Mouse (Mus musculus): ENCODE measurements around the gene Tbc1d1. TPM values are rescaled to one million over a fixed set of nuclear protein-coding genes. Genes with fewer than 3 reads are reported as not detected.

Tbc1d1 gene
- polyA plus RNA-seq, 1 experiment from 2014 or later = 23.0 TPM

GRCm38 (mm10) chr5:64228252-64228651 lies 72.1 kb downstream of the Tbc1d1 start:
- Histone ChIP-seq H3K36me3 (no peaks in the 10 kb centered on the region), H3K9me3 (replicated peaks) (no peaks in the 10 kb centered on the region), H3K4me2 (no peak overlapping the region), H3K4me1 (replicated peaks) (peaks cover 12% of the 10 kb centered on the region), H3K9ac (no peak overlapping the region), H3K4me3 (no peak overlapping the region), H3K27ac (no peak overlapping the region), H3K27me3 (no peaks in the 10 kb centered on the region)
- WGBS = 68% methylated on average over 3 of the region's 3 CpGs
- ATAC-seq (replicated peaks; ENCODE audit: insufficient number of reproducible peaks, insufficient read depth, low FRiP score, low read depth) = no peak

- peaks cover 18% of the 10 kb centered on the region for H3K4me1 ChIP-seq (replicated peaks)
- H3K27me3 ChIP-seq = no peaks in the 10 kb centered on the region
- peak overlapping the region; percentile 86 for H3K4me3 ChIP-seq
- 42% methylated on average over 12 of the region's 12 CpGs for whole genome bisulfite sequencing
- H3K4me2 ChIP-seq = peak overlapping the region; percentile 94
- no peak for ATAC-seq (replicated peaks; ENCODE audit: insufficient number of reproducible peaks, insufficient read depth, low FRiP score, low read depth)
- peak overlapping the region; percentile 76 for H3K9ac ChIP-seq
- no peaks in the 10 kb centered on the region for H3K9me3 ChIP-seq (replicated peaks)
- H3K27ac ChIP-seq = peak overlapping the region; percentile 75; the same call in 1 of the 2 replicates
- no peaks in the 10 kb centered on the region for H3K36me3 ChIP-seq
Observed at GRCm38 (mm10) chr5:64229336-64229866, 73.3 kb downstream of the Tbc1d1 start.

GRCm38 (mm10) chr5:64230061-64230466 lies 74.0 kb downstream of the Tbc1d1 start:
- Histone ChIP-seq H3K4me1 (replicated peaks) (peaks cover 25% of the 10 kb centered on the region), H3K27me3 (no peaks in the 10 kb centered on the region), H3K27ac (peak overlapping the region; percentile 75), H3K4me2 (peak overlapping the region; percentile 94), H3K9me3 (replicated peaks) (no peaks in the 10 kb centered on the region), H3K9ac (peak overlapping the region; percentile 76), H3K4me3 (peak overlapping the region; percentile 86), H3K36me3 (no peaks in the 10 kb centered on the region)
- 2% methylated on average over 42 of the region's 48 CpGs for WGBS
- ATAC-seq (replicated peaks; ENCODE audit: insufficient number of reproducible peaks, insufficient read depth, low FRiP score, low read depth) = peak; percentile 94

- Histone ChIP-seq H3K27me3 (no peaks in the 10 kb centered on the region), H3K27ac (peak overlapping the region; percentile 75), H3K4me2 (peak overlapping the region; percentile 94), H3K4me1 (replicated peaks) (peaks cover 29% of the 10 kb centered on the region), H3K36me3 (no peaks in the 10 kb centered on the region), H3K9me3 (replicated peaks) (no peaks in the 10 kb centered on the region), H3K9ac (peak overlapping the region; percentile 76), H3K4me3 (peak overlapping the region; percentile 86)
- ATAC-seq (replicated peaks; ENCODE audit: insufficient number of reproducible peaks, insufficient read depth, low FRiP score, low read depth) = peak; percentile 53
- 0% methylated on average over 20 of the region's 33 CpGs for WGBS
Observed at GRCm38 (mm10) chr5:64230507-64231041, 74.5 kb downstream of the Tbc1d1 start.

- no peaks in the 10 kb centered on the region for H3K27me3 ChIP-seq
- WGBS = 78% methylated on average over 9 of the region's 9 CpGs
- H3K4me2 ChIP-seq = no peak overlapping the region
- H3K27ac ChIP-seq = no peak overlapping the region
- ATAC-seq (replicated peaks; ENCODE audit: insufficient number of reproducible peaks, insufficient read depth, low FRiP score, low read depth) = no peak
- no peak overlapping the region for H3K4me3 ChIP-seq
- H3K9me3 ChIP-seq (replicated peaks) = no peaks in the 10 kb centered on the region
- no peak overlapping the region for H3K9ac ChIP-seq
- no peaks in the 10 kb centered on the region for H3K36me3 ChIP-seq
- H3K4me1 ChIP-seq (replicated peaks) = peaks cover 45% of the 10 kb centered on the region
Observed at GRCm38 (mm10) chr5:64232872-64233271, 76.8 kb downstream of the Tbc1d1 start.

- H3K4me1 ChIP-seq (replicated peaks) = peaks cover 51% of the 10 kb centered on the region
- WGBS = 46% methylated on average over 8 of the region's 8 CpGs
Observed at GRCm38 (mm10) chr5:64234269-64234985, 78.3 kb downstream of the Tbc1d1 start.

GRCm38 (mm10) chr5:64235250-64235649 lies 79.1 kb downstream of the Tbc1d1 start:
- WGBS = 77% methylated on average over 3 of the region's 3 CpGs
- Histone ChIP-seq H3K9me3 (replicated peaks) (no peaks in the 10 kb centered on the region), H3K4me1 (replicated peaks) (peaks cover 48% of the 10 kb centered on the region)

More at GRCm38 (mm10) chr5:64234269-64234985, 78.3 kb downstream of the Tbc1d1 start:
- Histone ChIP-seq H3K4me3 (no peak overlapping the region), H3K9me3 (replicated peaks) (no peaks in the 10 kb centered on the region), H3K9ac (no peak overlapping the region), H3K27me3 (no peaks in the 10 kb centered on the region), H3K4me2 (no peak overlapping the region), H3K27ac (no peak overlapping the region), H3K36me3 (no peaks in the 10 kb centered on the region)
- ATAC-seq (replicated peaks; ENCODE audit: insufficient number of reproducible peaks, insufficient read depth, low FRiP score, low read depth) = no peak

GRCm38 (mm10) chr5:64236561-64236960 lies 80.5 kb downstream of the Tbc1d1 start:
- 33% methylated on average over 7 of the region's 7 CpGs for WGBS
- no peak overlapping the region for H3K4me3 ChIP-seq
- no peak overlapping the region for H3K4me2 ChIP-seq
- H3K9me3 ChIP-seq (replicated peaks) = no peaks in the 10 kb centered on the region
- no peaks in the 10 kb centered on the region for H3K36me3 ChIP-seq
- H3K4me1 ChIP-seq (replicated peaks) = peaks cover 55% of the 10 kb centered on the region
- no peaks in the 10 kb centered on the region for H3K27me3 ChIP-seq
- H3K9ac ChIP-seq = no peak overlapping the region
- ATAC-seq (replicated peaks; ENCODE audit: insufficient number of reproducible peaks, insufficient read depth, low FRiP score, low read depth) = no peak; the same call in 1 of the 2 replicates
- peak overlapping the region; percentile 37 for H3K27ac ChIP-seq

More at GRCm38 (mm10) chr5:64235250-64235649, 79.1 kb downstream of the Tbc1d1 start:
- Histone ChIP-seq H3K4me3 (no peak overlapping the region), H3K27ac (no peak overlapping the region), H3K27me3 (no peaks in the 10 kb centered on the region), H3K4me2 (no peak overlapping the region), H3K36me3 (no peaks in the 10 kb centered on the region), H3K9ac (no peak overlapping the region)
- ATAC-seq (replicated peaks; ENCODE audit: insufficient number of reproducible peaks, insufficient read depth, low FRiP score, low read depth) = no peak

- no peak overlapping the region for H3K27ac ChIP-seq
- ATAC-seq (replicated peaks; ENCODE audit: insufficient number of reproducible peaks, insufficient read depth, low FRiP score, low read depth) = no peak
- H3K4me2 ChIP-seq = no peak overlapping the region
- H3K36me3 ChIP-seq = no peaks in the 10 kb centered on the region
- no peak overlapping the region for H3K9ac ChIP-seq
- 50% methylated on average over 1 of the region's 1 CpGs for WGBS
- H3K4me3 ChIP-seq = no peak overlapping the region
- peaks cover 59% of the 10 kb centered on the region for H3K4me1 ChIP-seq (replicated peaks)
- no peaks in the 10 kb centered on the region for H3K9me3 ChIP-seq (replicated peaks)
- no peaks in the 10 kb centered on the region for H3K27me3 ChIP-seq
Observed at GRCm38 (mm10) chr5:64237263-64237662, 81.2 kb downstream of the Tbc1d1 start.

GRCm38 (mm10) chr5:64237693-64238092 lies 81.6 kb downstream of the Tbc1d1 start:
- 55% methylated on average over 3 of the region's 3 CpGs for WGBS
- Histone ChIP-seq H3K9ac (no peak overlapping the region), H3K27ac (no peak overlapping the region), H3K4me1 (replicated peaks) (peaks cover 64% of the 10 kb centered on the region), H3K4me3 (no peak overlapping the region), H3K9me3 (replicated peaks) (no peaks in the 10 kb centered on the region), H3K4me2 (no peak overlapping the region), H3K36me3 (no peaks in the 10 kb centered on the region), H3K27me3 (no peaks in the 10 kb centered on the region)
- no peak for ATAC-seq (replicated peaks; ENCODE audit: insufficient number of reproducible peaks, insufficient read depth, low FRiP score, low read depth)

GRCm38 (mm10) chr5:64238894-64239652 lies 83.0 kb downstream of the Tbc1d1 start:
- Histone ChIP-seq H3K9me3 (replicated peaks) (no peaks in the 10 kb centered on the region), H3K9ac (no peak overlapping the region), H3K4me3 (no peak overlapping the region), H3K4me2 (no peak overlapping the region), H3K4me1 (replicated peaks) (peaks cover 69% of the 10 kb centered on the region), H3K27ac (peak overlapping the region; percentile 47), H3K27me3 (no peaks in the 10 kb centered on the region), H3K36me3 (no peaks in the 10 kb centered on the region)
- no peak for ATAC-seq (replicated peaks; ENCODE audit: insufficient number of reproducible peaks, insufficient read depth, low FRiP score, low read depth)
- 41% methylated on average over 3 of the region's 3 CpGs for WGBS
